ENCODE assay signal across 8 mouse cellular contexts in the genomic region with DNA sequence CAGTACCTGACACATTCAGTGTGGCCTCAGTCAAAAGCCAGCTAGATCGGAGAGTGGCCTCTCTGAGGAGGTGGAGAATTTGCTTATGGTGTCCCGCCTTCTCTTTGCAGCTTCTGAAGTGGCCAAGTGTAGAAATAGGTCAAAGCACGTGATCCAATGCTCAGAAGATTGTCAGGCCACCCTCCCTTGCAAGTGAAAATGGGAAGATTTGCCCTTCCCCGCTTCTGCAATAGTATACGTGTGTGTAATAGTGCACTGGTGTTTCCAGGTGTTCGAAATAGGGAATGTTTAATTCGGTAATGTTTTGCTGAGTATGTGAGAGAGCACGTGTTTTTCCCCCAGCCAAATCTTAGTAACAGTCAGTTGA. TPM values are rescaled to one million over a fixed set of nuclear protein-coding genes. Genes with fewer than 3 reads are reported as not detected.
DNase-seq lines count a peak whose midpoint lies in the region; ATAC-seq lines count a peak whose summit lies in the region.

No protein-coding gene starts in this region.

- peaks cover 12% of the 10 kb centered on the region for H3K4me1 ChIP-seq in heart, embryonic 16.5 days (ENCODE audit: control insufficient read depth, insufficient read depth, low read length)
- peaks cover 31% of the 10 kb centered on the region for H3K4me1 ChIP-seq in hindbrain, embryonic 13.5 days (replicated peaks)

- H3K9ac ChIP-seq in heart, embryonic 16.5 days (ENCODE audit: low read length): peak overlapping the region; percentile 82
- H3K9ac ChIP-seq in hindbrain, embryonic 13.5 days: peak overlapping the region; percentile 82

- H3K27me3 ChIP-seq in heart, embryonic 16.5 days (ENCODE audit: control insufficient read depth, insufficient read depth, low read length): 0 out of 2 replicates have a peak, but pooled peaks cover 2% of the 10 kb centered on the region
- H3K27me3 ChIP-seq in hindbrain, embryonic 13.5 days: peaks cover 10% of the 10 kb centered on the region

- DNase-seq in heart, postnatal 36 days: no peak
- peak; percentile 31 for DNase-seq in ZHBTc4 (ENCODE audit: low read depth, low spot score)
- no peak for DNase-seq in gastrocnemius, adult 18-20 months (ENCODE audit: low spot score)
- DNase-seq in spleen, adult 12 weeks (ENCODE audit: low spot score): no peak
- DNase-seq in urinary bladder, postnatal 36 days (ENCODE audit: low spot score in 2 of 2): no peak

- H3K4me2 ChIP-seq in heart, embryonic 16.5 days (ENCODE audit: low read depth, low read length): peak overlapping the region; percentile 94
- H3K4me2 ChIP-seq in hindbrain, embryonic 13.5 days: peak overlapping the region; percentile 95

- H3K36me3 ChIP-seq in heart, embryonic 16.5 days (ENCODE audit: control insufficient read depth, insufficient read depth): no peaks in the 10 kb centered on the region
- no peaks in the 10 kb centered on the region for H3K36me3 ChIP-seq in hindbrain, embryonic 13.5 days

- no peak overlapping the region for H3K27ac ChIP-seq in heart, embryonic 16.5 days (ENCODE audit: low read length)
- H3K27ac ChIP-seq in hindbrain, embryonic 13.5 days: no peak overlapping the region

- no peaks in the 10 kb centered on the region for H3K9me3 ChIP-seq in heart, embryonic 16.5 days (replicated peaks; ENCODE audit: control insufficient read depth, low read length)
- H3K9me3 ChIP-seq in hindbrain, embryonic 13.5 days: no peaks in the 10 kb centered on the region

- intact Hi-C loops in heart, postnatal 36 days (cut with DNase I): loop anchor here (2.0 kb wide), 1 partner anchor 402 kb away; no protein-coding TSS in a partner anchor

- H3K4me3 ChIP-seq in heart, embryonic 16.5 days (ENCODE audit: low read length): peak overlapping the region; percentile 93
- peak overlapping the region; percentile 85 for H3K4me3 ChIP-seq in hindbrain, embryonic 13.5 days

- WGBS in heart, embryonic 16.5 days: 19% methylated on average over 8 of the region's 8 CpGs
- WGBS in hindbrain, embryonic 13.5 days: 31% methylated on average over 8 of the region's 8 CpGs

- ATAC-seq in heart, embryonic 16.5 days (replicated peaks; ENCODE audit: extremely low read depth, insufficient read depth, low FRiP score): no peak
- no peak for ATAC-seq in hindbrain, embryonic 13.5 days (ENCODE audit: low FRiP score)
- ATAC-seq in megakaryocyte-erythroid progenitor cell, adult 5-6 weeks (replicated peaks; ENCODE audit: low FRiP score, low TSS enrichment, poor library complexity, severe bottlenecking): peak; percentile 33

RNA-seq across cellular contexts. Expression of gene Vac14, which starts 0.8 kb away (rescaled TPM):
- 15.1 and 15.9 TPM in 2 replicates for polyA plus RNA-seq in heart, embryonic 16.5 days (2015; fragmentation: Nextera tagmentation; extraction: Ambion mirVana)
- 10 to 100 TPM; 14.7 to 16.8 TPM for total RNA-seq in heart, postnatal 36 days (2021)
- polyA plus RNA-seq in hindbrain, embryonic 13.5 days (2015; fragmentation: Nextera tagmentation; extraction: Ambion mirVana): 23.7 and 24.9 TPM in 2 replicates
- 50.2 and 53.9 TPM in 2 replicates for total RNA-seq in megakaryocyte-erythroid progenitor cell, adult 5-6 weeks (2014; fragmentation: Nextera tagmentation)
- 19.8 and 23.7 TPM in 2 replicates for total RNA-seq in megakaryocyte-erythroid progenitor cell, adult 5-6 weeks (2017)
- 10 to 100 TPM; 19.7 to 20.7 TPM for total RNA-seq in gastrocnemius, adult 18-20 months (2021)
